Mouse (Mus musculus): ENCODE results near the gene Plekha4.

Gene Plekha4

GRCm38 (mm10) chr7:45568601-45569473 lies 42.7 kb downstream of the Plekha4 start:
- DNase-seq (ENCODE audit: low spot score in 2 of 2) = no peak

DNA sequence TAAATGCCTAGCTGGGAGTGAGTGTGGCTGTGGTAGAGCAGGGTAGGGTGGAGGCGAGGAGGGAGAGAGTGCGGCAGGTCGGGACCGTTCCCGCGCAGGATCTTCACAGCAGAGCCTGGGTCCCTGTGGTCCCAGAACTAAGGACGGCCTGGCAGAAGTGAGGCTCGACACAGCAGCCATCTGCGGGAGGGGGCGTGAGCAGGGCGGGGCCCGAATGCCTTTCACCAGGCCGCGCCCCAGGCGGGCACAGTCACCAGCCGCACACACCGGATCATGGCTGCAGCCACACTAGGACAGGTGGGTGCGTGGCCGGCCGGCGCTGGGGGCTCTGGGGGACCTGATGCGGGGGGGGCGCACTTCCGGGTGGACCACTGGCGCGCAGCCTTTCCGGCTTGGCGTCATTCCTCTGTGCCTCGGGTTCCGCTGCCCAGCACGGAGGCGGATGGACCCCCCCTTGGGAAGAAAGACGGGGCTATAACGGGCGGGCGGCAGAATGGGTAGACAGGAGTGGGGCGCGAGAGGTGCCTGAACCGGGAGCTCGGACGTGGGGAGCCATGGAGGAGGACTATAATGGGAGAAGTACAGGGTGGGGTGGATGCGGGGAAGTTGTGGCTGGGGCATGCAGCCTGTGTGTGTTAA lies 44.1 kb downstream of the Plekha4 start, which contains the start of gene Bcat2:
Gene Bcat2 (plus strand): TSS at position 51 of the 639 bp plus-strand sequence.
- DNase-seq (ENCODE audit: low spot score in 2 of 2) = peak; percentile 39 to 43

- DNase-seq (ENCODE audit: low spot score in 2 of 2) = no peak
Observed at GRCm38 (mm10) chr7:45571966-45572365, 45.8 kb downstream of the Plekha4 start.

DNA sequence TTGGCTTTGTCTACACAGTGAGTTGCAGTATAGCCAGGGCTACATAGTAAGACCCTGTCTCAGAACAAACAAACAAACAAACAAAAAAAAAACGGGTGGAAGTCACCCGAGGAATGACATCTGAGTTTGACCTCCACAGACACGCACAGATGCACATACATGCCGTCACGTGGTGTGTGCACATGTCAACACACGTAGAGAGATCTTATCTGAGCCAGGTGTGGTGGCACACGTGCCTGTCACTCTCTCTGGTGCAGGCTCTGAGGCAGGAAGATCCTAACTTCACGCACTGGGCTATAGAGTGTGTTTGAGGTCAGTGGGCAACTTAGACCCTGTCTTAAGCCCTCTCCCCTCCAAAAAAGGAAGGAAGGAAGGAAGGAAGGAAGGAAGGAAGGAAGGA lies 47.8 kb downstream of the Plekha4 start:
- no peak for DNase-seq (ENCODE audit: low spot score in 2 of 2)

DNA sequence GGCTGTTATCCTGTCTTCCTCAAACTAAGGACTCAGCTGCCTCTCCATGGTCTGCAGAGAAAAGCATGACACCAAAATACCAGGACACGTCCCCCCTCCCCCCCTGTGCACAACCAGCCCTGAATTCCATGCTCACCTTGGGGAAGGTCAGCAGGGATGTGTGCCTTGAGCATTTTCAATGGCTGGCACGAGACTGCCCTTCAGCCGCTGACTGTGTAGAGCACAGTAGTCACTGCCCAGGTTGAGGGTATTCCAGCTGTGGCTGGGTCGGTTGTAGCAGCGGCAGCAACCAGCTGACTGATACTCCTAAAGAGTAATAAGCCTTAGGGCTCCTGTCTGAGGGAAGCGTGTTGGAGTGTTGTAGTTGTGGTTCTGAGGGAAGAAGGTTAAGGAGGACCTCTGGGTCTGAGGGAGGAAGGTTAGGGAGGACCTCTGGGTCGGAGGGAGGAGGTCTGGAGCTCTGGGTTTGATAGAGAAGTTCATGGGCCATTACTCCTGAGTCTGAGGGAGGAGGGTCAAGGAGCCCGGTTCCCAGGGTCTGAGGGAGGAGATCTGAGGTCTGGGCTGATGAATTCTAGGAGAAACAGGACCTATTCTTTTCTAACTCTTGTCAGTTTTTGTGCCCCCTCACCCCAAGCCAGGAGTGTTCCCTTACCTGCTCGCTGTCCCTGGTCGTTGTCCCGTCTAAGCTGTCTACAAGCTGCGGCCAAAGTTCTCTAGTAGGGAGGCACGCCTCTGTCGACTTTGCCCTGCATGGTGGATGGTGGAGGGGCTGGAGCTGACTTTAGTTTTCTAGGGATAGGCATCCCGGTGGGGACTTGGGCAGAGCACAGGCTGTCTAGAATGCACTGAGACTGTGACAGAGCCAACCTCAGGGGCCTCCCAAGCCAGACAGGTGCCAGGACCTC lies 48.6 kb downstream of the Plekha4 start:
- no peak for DNase-seq (ENCODE audit: low spot score in 2 of 2)

DNA sequence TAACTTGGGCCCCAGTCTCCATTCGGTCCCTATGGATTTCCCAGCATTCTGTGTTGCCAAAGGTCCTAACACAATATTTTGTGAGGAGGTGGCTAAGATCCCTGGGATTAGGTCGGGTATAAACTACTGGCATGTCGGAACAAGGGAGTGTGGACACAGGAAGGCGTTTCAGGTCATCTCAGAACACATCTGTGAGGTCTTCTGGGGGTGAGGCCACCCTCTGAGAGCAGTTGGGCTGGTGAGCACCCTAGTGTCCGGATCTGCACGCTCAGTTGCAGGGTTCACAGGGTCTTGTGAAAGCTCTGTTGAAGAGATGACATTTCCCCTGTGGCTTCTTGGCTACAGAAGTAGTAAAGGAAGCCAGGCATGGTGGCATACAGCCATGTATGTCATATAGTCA lies 59.8 kb downstream of the Plekha4 start:
- no peak for DNase-seq (ENCODE audit: low spot score in 2 of 2)

DNA sequence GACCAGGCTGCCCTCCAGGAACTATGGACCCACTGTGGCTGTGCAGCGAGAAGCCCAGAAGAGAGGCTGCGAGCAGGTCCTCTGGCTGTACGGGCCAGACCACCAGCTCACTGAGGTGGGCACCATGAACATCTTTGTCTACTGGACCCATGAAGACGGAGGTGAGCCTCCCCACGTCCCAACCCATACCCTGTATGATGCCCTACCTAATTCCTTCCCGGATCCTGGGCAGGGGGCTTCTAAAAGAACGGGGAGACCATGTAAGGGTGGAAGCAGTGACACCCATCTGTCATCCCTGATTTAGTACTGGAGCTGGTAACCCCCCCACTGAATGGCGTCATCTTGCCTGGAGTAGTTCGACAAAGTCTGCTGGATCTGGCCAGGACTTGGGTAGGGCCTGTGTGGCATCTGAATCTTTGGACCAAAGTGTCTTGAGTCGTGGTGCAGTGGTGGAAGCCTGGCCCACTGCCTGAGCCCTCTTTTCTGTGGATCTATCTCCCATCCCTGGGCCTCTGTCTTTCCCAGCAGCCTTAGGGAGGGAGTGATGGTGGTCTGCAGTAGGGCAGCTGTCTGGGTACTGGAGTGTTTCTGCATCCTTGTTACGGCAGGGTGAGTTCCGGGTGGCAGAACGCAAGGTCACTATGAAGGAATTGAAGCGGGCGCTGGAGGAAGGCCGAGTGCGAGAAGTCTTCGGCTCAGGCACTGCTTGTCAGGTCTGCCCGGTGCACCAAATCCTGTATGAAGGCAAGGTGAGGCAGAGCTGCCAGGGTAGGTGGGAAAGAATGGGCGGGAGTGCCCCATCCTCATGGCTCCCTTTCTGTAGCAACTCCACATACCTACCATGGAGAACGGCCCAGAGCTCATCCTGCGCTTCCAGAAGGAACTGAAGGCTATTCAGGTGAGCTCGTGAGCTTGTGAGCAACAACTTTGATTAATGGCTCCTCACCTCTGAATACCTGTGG lies 61.8 kb downstream of the Plekha4 start:
- DNase-seq (ENCODE audit: low spot score in 2 of 2) = no peak

- DNase-seq (ENCODE audit: low spot score in 2 of 2) = peak; percentile 90 to 95
Observed at GRCm38 (mm10) chr7:45589173-45589572, 63.0 kb downstream of the Plekha4 start.

- DNase-seq (ENCODE audit: low spot score in 2 of 2) = no peak
Observed at GRCm38 (mm10) chr7:45589898-45590297, 63.8 kb downstream of the Plekha4 start.

- DNase-seq (ENCODE audit: low spot score in 2 of 2) = no peak
Observed at GRCm38 (mm10) chr7:45590874-45591273, 64.7 kb downstream of the Plekha4 start.

- no peak for DNase-seq (ENCODE audit: low spot score in 2 of 2)
Observed at GRCm38 (mm10) chr7:45591880-45592279, 65.8 kb downstream of the Plekha4 start.

GRCm38 (mm10) chr7:45593118-45593815 lies 67.1 kb downstream of the Plekha4 start:
- DNase-seq (ENCODE audit: low spot score in 2 of 2) = peak; percentile 58 to 62

- no peak for DNase-seq (ENCODE audit: low spot score in 2 of 2)
Observed at GRCm38 (mm10) chr7:45595176-45595575, 69.0 kb downstream of the Plekha4 start.

DNA sequence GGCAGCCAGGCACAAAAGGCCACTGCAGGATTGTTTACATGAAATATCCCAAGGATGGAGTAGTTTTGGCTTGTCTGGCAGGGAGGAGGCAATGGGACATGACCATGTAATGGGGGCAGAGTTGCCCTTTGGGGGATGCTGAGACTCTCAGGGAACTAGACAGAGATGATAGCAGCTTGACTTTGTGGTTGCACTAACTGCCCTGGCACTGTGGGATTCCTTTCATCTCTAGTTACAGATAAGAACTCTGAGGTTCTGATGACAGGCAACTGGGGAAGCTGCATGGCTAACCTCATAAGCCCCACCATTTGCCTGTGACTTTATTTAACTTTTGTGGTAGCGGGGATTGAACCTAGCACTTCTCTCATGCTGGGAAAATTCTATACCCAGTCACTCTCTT lies 70.0 kb downstream of the Plekha4 start:
- DNase-seq (ENCODE audit: low spot score in 2 of 2) = no peak

GRCm38 (mm10) chr7:45597013-45597412 lies 70.9 kb downstream of the Plekha4 start:
- DNase-seq (ENCODE audit: low spot score in 2 of 2) = no peak

GRCm38 (mm10) chr7:45597527-45597926 lies 71.4 kb downstream of the Plekha4 start:
- DNase-seq (ENCODE audit: low spot score in 2 of 2) = no peak

DNA sequence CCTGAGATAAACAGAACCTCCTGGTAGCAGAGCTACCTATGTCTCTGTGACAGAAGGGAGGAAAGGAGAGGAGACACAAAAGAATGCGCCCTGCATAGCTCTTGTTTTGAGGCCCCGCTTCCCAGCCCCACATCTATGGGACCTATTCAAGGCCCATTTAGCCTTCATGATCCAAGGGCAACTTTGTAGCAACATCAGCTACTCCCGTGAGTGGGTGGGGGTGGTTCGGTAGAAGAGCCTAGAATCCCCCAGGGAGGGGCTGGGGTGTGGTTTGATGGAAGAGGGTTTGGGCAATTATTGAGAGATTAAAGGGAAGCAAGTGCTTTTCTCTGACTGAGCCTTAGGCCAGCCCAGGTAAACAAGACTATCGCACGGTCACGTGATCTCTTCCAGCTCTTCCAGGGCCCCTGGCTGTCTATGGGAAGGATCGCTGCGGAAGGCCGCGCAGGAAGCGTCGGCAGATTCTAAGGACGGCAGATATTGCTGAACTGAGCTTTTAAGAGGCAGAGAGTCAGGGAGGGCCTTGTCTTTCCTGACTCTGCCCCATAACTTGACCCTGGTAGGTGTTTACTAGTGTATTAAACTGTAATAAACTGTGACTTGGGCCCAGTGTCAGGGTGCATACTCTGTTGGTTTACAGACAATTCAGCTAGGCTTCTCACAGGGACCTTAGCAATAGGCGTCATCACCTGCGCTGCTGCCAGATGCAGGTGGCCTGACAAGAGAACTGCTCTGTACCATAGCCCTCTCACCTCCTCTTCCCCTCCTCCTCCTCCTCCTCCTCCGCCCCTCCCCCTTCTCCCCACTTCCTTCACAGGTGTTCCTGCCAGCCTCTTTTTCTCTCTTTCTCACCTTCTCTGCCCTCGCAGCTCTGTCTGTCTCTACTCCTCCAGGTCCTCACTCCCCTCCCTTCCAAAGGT lies 73.1 kb downstream of the Plekha4 start:
- DNase-seq (ENCODE audit: low spot score in 2 of 2) = no peak

Data from frontal cortex, postnatal 25 days (tissue).